Mouse (Mus musculus) cortical plate, adult 2 months (tissue): ENCODE results near the gene Ezr.

ENCODE experiments used
- CTCF ChIP-seq: fragments of 200-500 bp; IDR thresholded peaks from 2 replicates; pipeline ENCODE4 v1.5.1; 2011; ENCODE audit warnings: mild to moderate bottlenecking, control low read depth, low read length; ENCODE audit not compliant: insufficient read depth; ENCODE audit errors: extremely low read depth
- POLR2A ChIP-seq: fragments of 200-500 bp; IDR thresholded peaks from 2 replicates; pipeline ENCODE4 v1.6.1; 2011; ENCODE audit warnings: mild to moderate bottlenecking, low read length, control low read depth; ENCODE audit not compliant: insufficient read depth; ENCODE audit errors: extremely low read depth

DNA sequence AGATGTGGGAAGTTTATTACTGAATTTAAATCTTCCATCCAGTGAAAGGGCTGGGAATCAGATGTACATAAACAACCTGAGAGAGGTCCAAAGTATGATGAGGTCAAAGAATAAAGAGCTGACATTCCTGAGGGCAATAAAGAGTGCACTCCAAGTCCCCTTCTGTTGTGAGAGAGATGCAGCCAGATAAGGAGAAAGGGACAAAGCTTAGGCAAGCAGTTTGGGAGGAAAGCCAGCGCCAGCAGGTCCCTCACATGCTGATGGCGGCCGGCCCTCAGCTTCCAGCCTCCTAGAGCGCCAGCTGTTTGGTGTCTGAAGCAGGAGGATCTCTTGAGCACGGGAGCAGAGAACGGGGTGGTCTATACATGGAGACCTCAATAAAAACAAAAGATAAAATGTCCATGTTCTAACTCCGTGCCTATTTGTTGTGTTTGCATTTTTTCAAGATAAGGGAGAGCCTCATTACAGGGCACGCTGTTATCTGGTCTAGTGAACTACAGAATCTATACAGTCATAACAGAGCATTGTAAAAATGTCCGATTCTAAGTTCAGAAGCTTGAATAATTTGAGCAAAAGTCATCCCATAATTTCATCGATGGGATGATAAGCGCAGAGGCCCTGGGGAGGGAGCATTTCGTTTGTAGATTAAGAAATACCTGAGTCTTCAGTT, 15.9 kb upstream of the Ezr start:
- no peak for TF ChIP-seq POLR2A
- no peak for TF ChIP-seq CTCF
